Mouse (Mus musculus): ENCODE data around the gene Itpr3.

DNA sequence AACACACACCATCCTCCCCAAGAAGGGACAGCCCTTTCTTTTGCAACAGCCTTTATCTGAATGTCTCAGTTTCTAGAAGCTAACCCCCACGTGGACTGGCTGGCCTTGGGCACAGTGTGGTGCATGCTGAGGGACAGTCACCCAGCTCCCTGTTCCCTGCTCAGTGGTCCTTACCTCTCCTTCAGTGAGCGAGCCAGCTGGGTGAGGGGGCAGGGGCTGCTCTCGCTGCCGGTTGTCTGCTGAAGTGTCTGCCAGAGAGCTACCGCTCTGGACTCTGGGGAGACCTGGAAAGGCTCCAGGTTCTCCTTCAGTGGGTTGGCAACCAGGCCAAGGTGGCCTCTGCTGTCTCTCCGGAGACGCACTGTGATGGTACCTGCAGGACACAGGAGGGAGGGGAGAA lies 93.8 kb downstream of the Itpr3 start:
- TF ChIP-seq EP300 (IDR thresholded peaks at IDR 0.05; ENCODE audit: low read depth) = no peak
- TF ChIP-seq CTCF (IDR thresholded peaks at IDR 0.05; ENCODE audit: low read depth) = no peak
